Mouse (Mus musculus): Measurements from ENCODE around the gene Mipep. TPM values are rescaled to one million over a fixed set of nuclear protein-coding genes. Genes with fewer than 3 reads are reported as not detected.

Mipep gene
- total RNA-seq, 2 experiments from 2014 or later, result 70.0 to 75.1 TPM

DNA sequence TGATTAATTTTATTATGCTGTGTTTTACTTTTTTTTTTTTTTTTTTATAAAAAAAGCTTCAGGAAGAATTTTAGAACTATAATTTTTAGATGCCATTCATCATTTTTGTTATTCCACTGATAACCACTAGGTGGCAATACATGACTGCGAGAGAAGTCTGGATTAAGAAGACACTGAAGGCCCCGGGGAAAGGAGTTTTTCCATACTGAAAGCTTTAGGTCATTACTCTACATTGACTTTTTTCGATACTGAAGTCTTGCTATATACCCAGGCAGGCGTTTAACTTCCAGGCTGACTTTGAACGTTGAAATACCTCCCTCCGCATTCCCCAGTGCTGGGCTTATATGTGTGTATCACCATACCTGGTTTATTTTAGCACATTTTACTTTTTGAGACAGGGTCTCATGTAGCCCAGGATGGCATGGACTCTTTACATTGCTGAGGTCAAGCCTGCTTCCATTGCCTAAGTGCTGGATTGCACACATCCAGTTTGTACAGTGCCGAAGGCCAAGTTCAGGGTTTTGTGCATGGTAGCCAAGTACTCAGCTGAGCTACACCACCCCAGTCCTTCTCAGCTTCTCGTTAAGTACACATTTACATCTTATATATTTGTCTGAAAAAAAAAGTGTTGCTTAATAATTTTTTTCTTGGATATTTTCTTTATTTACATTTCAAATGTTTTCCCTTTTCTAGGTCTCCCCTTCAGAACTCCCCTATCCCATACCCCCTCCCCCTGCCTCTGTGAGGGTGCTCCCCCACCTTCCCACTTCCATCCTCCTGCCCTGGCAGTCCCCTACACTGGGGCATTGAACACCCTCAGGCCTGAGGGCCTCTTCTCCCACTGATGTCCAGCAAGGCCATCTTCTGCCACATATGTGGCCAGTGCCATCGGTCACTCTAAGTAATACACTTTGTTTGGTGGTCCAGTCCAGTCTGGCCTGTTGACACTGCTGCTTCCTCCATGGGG, 15.7 kb downstream of the Mipep start:
- peak in 1 of 2 experiments; percentile 58 for DNase-seq

DNA sequence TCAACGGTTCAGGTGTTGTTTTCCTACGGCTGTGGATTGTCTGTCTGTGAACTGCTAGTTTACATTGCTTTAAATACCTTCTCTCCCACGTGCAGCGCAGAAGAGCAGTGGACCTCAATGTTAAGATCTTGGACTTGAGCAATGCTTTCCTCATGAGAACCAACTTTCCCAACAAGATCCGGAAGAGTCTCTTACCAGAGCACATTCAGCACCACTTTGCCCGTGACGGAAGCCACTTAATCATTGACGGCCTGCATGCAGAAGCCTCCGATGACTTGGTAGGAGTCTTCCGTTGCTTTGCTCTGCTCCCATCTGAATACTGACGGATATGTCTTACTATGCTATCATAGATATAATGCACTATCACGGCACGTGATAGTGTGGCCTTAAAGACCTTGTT, 17.7 kb downstream of the Mipep start:
- no peak for DNase-seq

DNA sequence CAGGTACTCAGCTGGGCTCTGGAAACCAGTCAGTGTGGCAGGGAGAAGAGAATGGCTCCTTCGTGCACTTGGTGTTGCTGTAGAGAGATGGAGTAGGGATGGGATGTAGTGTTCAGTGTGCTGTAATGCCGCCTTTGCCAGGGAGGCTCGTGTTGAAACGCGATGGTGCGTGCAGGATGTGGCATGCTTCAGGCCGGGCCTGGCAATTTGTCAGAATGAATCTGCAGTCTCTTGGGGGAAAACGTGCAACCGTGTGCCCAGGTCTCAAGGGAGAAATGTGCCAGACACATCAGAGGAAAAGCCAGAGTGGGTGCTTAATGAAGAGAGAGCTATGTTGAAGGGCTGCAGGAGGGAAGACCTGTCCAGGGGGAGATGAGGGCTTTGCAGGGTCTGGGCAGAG, 20.6 kb downstream of the Mipep start:
- no peak for DNase-seq

DNA sequence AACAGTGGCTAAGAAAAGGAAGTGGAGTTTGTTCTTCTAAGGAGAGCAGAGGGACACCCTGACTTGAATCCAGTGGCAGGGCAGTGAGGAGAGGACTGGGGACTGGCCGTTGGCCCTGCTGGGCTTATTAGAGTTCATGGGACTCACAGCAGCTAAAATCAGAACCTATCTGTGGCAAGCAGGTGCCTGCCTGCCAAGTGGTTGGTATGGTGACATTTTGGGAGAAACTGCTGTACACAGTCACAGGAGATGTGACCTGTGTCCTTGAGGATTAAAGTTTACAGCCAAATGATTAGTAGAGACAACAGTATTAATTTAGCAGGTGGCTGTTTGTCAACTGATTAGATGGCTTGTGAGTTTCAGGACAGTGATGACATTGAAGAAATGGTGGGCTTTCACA, 21.5 kb downstream of the Mipep start:
- peak; percentile 49 for DNase-seq

DNA sequence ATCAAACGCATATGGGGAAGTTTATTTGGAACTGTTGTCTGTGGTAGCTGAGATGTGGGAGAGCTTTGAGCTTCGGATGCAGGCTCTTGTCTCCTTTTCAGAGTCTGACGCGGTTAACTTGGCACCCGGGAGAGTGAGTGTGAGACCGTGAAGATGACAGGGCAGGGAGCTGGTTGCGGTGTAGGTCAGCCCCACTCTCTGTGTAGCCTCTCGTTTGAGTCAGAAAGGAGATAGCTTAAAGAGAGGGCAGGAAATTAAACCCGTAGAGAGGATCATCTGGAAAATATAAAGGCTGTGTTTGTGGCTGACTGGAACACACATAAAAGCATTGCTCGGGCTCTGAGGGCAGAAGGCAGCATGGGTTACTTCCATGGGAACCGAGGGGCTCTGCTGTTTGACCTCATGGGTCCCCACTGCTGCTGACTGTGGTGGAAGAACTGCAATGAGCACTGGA, 22.5 kb downstream of the Mipep start:
- no peak for DNase-seq

DNA sequence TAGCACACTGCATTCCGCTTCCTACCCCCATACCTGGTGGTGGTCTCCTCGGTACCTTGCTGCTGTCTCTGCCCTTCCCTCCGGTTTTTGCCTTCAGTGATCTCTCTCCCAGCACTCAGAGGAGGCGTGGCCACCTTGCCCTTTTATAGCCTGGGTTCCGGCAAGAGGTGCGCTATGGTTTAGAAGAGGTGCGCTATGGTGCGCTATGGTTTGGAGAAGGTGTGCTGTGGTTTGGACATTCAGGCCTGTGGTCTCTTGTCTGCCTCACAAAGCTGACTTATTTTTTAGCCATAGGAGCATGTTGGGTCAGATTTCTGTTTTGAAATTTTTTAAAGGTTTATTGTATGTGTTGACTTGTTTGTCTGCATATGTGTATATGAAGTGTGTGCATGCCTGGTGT, 25.5 kb downstream of the Mipep start:
- no peak for DNase-seq

DNA sequence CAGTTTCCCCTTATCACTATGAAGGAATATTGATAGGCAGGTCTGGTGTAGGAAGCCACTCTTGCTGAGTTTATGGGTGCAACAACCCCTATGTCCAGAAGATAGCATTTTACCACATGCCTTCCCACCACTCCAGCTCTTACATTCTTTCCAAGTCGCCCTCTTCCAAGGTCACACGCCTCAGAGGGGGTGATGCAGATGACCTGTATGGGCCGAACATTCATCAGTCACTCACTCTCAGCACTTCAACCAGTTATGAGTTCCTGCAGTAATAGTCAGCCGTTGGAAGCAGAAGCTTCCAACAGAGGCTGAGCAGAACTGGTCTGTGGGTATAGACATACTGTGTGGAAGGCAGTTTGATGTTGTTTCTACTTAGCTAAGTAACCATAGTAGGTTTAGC, 27.2 kb downstream of the Mipep start:
- no peak for DNase-seq

DNA sequence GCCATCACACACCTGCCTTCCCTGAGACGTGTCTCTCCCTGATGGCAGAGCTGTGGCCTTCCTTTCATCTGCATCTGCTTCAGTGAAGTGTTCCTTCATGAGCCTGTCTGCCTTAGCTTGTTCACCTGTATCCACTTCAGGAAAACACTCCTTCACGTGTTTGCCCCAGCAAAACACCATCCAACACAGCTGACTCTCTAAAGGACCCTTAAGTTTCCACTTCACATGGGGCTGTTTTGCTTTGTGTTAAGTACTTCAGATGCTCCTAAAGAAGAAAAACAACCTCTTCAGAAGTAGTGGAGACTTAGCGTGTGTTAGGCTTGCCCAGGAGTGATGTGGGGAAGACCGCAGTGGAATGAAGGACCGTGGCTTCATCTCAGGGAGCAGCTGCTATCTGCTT, 30.7 kb downstream of the Mipep start:
- DNase-seq, result no peak

DNA sequence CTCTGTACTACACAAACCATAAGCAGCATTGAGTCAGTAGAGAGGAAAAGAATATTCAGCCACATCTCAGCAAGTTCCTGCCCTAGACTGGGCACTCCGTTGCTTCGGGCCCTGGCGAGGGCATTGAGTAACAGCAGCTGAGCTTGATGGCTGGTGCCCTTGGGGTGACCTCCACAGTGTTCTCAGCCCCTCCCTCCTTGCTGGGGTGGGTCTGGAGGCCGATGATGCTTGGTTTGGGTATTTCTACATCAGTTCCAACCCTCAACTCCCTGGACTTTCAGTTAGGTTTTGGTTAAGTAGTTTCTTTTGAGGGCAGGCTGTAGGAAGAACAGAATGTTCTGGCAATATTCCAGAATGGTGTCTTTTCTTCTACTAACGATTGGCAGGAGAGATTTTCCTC, 33.7 kb downstream of the Mipep start:
- no peak for DNase-seq

DNA sequence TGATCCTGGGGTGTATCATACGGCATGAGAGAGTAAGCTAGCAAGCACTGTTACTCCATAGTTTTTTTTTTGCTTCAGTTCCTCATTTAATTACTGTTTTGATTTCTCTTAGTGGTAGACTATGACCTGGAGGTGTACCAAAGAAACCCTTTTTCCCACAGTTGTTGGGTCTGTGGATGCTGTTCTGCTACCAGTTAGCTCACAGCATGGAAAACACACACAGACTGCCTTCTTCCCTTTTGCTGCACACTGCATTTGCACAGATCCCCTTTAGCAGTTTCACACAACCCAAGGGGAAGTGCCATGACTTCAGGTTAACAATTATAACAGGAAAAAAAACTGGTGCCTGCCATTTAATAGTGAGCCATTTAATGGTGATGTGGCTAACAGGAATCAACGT, 45.7 kb downstream of the Mipep start:
- DNase-seq, result no peak

DNA sequence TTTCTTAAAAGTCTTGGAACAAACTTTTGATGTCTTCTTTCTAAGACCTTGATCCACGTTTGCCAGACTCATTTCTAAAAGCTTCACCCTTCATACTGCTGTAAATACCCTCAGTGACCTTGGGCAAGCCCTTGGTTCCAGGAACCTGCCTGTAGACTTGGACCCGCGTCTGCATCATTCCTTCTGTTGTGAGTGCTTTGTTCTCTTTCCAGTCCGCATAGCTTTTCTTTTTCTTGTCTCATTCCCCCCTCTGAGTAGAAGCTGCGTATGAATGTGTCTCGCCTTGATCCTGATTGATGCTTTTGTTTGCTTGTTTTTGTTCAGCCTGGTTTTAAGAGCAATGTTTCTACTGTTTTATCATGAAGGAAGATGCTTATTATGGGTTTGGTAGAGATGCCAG, 52.3 kb downstream of the Mipep start:
- DNase-seq, result no peak

DNA sequence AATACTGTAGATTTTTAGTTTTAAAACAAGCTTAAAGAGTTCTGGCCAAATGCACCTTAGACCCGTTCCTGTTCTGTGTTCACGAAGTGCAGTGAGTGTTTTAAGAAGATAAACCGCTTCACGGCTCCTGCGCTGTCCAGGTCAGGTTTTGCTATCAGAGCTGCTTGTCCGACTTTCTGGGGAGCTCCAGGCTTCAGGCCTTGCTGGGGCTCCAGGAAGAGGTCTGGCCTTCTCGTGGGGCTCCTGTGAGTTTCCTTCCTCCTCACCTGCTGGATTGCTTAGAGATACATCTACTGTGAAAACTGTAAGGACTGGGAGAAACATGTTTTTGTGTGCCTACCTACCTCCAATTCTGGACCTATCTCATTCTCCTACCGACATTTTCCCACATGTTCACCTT, 55.3 kb downstream of the Mipep start:
- DNase-seq, result no peak

DNA sequence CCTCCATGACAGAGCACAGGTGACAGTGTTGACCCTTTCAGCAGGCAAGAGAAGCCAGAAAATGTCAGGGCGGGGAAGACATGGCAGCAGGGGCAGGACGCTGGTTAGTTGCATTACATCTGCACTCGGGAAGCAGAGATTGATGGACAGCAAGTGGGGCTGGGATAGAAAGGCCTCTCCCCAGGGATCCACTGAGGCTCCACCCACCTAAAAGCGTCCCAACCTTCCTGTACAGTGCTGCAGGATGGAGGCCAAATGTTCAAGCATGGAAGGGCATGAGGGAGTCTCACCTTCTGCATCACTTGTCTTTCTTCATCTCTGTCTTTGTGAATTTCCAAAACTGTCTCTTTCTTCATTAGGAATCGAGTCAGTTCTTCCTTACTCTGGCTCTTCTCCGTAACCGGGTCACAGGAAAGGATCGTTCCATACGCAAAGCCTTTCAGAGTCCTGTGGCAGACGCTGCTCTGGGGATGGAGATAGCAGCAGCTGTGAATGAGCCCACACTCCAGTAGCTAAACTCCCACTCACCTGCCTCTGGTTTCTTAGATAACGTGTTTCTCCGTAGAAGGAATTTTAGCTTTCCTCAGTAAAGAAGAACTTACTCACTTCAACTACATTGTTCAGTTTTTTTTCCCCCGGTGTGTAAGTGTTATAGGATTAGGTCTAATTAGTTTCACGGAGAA, 57.7 kb downstream of the Mipep start:
- DNase-seq, result no peak

DNA sequence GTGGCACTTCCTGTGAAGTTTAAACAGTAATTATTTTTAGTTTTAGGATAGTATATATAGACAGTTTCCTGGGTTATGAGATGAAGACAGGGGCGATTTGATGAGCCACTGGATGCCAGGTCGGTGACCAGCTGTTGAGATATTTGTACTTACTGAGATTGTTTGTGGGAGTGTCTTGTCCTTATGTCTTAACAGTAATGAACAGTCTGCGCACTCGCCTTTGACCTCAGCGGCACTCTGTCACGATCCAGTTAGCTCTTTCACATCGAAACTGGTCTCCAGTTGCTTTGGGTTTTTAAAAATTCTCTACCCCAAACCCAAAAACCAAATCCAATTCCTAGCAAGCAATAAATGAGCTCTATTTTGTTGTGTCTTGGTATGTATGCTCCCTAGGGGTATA, 59.2 kb downstream of the Mipep start:
- no peak for DNase-seq

DNA sequence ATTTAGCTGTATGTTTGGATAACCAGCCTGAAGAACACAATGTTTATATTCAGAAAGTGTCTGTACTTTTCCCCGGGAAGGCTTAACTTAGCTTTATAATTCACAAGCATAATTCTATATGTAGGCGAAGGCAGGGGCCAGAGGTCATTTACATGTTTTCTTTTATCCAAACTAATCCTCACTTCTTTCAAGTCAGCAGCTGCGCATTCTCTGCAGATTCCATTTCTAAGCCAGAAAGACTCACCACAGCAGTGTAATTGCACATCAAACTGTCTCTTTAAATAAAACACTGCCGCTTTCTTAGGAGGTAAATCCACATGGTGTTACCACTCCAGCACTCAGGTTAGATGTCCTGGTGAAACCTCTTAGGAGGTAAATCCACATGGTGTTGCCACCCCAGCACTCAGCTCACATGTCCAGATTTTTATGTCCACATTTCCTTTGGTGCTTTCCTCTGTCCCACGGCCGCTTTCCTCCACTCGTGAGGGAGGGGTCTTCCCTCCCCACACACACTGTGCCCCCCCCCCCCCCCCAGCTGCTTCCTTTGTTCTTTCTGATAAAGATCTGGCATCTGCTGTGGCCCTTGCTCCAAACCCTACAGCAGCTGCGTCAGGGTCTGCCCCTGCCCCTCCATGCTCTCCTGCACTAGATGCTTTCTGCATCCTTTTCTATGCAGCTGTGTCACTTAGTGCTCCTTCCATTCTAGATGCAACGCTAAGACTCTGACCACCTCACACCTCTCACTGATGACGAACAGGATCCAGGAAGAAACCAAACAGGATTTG, 61.1 kb downstream of the Mipep start:
- no peak for DNase-seq

DNA sequence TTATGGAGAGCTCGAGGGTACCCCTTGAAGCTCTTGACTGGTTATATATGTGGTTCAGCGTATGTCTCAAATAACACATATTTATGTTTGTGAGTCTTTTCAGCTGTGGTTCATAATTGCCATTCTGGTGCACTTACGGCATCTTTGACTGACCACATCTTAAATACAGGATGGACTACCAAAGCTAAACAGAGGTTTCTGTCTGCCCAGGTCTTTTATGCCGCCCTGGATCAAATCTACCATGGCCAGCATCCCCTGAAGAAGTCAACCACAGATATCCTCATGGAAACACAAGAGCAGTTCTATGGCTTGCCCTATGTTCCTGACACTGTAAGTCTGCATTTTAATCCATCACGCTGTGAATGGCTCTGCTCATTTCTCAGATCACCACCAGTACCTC, 61.8 kb downstream of the Mipep start:
- DNase-seq, result no peak

DNA sequence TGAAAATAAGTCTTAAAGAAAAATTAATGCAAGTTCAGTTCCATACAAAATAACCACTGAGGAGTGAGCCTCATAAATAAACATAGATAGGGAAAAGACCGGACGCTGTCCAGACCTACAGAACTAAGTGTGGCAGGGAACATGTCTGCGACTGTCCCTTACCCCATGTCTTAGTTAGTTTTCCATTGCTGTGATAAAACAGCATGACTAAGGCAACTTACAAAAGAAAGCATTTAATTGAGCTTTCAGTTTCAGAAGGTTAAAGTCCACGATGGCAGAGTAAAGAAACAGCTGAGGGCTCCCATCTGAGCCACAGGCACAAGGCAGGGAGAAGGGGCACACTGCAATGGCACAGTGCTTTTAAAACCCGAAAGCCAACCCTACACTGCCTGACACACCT, 63.8 kb downstream of the Mipep start:
- DNase-seq, result no peak

DNA sequence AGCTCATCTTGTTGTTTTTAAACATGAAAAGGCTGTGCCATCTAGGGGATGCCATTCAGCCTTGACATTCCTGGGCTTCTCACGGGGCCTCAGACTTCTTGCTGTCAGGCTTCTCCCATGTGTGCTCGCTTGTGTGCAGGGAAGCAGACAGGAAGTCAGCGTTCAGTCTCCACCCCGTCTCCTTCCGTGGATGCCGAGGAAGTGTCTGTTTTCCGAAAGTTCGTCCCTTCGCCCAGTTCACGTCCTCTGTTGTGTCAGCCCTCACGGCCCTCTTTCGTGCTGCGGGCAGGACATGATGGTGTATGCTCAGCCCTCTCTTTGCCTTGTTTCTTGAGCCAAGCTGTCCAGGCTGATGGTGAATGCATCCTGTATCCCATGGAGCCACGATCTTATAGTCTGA, 65.7 kb downstream of the Mipep start:
- DNase-seq, result peak; percentile 15 to 27

DNA sequence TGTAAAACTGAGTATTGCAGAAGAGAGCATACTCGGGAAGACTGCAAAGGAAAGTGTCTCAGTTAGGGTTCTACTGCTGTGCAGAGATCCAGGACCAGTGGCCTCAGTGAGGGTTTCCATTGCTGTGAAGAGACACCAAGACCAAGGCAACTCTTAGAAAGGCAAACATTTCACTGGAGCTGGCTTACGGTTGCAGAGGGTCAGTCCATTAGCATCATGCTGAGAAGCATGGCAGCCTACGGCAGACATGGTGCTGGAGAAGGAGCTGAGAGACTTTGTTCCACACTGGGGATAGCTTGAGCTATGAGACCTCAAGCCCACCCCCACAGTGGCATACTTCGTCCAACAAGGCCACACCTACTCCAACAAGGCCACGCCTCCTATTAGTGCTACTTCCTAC, 67.3 kb downstream of the Mipep start:
- no peak for DNase-seq

DNA sequence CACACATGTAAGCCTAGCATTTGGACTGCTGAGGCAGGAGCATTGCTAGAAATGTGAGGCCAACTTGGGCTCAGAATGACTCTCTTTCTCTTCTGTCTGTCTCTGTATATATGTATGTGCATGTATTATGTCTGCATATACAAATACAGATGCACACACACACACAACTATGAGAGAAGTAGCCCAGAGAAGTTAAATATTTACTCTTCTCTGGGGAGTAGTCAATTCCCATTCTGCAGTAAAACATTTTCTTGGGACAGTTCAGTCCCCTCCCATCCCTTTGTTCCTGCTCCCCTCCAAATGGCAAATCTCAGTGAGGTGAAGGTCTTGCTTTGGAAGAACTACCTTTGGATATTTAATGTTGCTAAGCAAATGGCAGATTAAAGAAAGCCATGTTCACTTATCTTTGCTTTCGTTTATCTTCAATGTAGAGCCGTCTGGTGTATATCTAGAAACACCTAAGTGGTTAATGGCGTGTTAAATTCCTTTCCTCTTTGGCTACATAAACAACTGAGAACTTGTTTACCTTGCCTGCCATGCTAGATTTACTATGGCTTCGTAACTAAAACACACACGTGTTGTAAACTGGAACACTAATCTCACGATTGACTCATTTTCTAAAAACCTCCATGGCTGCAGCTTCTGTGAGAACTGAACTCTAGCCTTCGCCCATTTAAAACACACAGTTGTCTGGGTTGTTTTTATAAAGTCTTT, 72.0 kb downstream of the Mipep start:
- no peak for DNase-seq

DNA sequence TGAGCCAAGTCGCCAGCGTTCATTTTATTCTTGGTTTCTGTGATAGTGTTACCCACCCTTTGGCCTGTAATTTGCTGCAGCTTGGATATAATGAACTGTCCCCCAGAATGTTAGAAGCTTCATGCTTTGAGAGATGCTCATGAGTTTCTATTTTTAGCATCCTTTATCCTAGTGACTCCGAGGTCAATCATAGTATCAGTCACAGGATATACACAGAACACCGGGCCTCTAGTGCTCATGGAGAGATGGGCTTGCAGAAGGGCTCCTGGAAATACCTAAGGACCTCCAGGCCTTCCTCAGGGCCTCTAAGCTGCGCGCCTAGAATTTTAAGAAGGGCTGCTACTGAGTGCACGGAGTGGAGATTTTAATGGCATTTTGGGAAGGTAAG, 72.5 kb downstream of the Mipep start:
- no peak for DNase-seq

DNA sequence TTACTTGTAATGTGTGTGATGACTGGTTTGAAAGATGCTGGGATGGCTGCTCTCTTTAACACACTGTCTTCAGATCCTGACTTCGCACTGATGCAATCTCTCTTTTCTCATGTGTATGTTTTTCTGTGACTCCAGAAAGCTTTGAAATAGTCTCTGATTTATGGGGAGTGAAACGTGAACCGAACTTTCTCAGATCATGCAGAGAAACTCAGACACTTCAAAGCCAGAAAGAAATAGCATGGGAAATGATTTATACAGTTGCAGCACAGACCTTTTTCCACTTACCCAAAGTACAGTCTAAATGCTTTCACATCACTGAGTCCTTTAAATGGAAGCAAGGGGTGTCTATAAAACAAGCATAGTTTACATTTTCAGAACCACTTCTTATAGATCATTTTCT, 79.0 kb downstream of the Mipep start:
- DNase-seq, result no peak
